Mouse (Mus musculus): Measurements from ENCODE around the gene Atn1. TPM values are rescaled to one million over a fixed set of nuclear protein-coding genes. Genes with fewer than 3 reads are reported as not detected.

The Atn1 gene
- polyA plus RNA-seq, 1 experiment from 2014 or later, result 16.8 TPM

GRCm38 (mm10) chr6:124745490-124746295, 10.6 kb downstream of the Atn1 start:
- Histone ChIP-seq H3K9ac (peak overlapping the region; percentile 85), H3K4me3 (peak overlapping the region; percentile 52), H3K36me3 (peaks cover 58% of the 10 kb centered on the region), H3K27ac (peak overlapping the region; percentile 87), H3K4me2 (replicated peaks) (peak overlapping the region; percentile 97), H3K9me3 (no peaks in the 10 kb centered on the region), H3K27me3 (replicated peaks) (no peaks in the 10 kb centered on the region), H3K4me1 (peaks cover 29% of the 10 kb centered on the region)
- ATAC-seq (ENCODE audit: low FRiP score, low read depth), result peak; percentile 81
- under 1% methylated on average over 85 of the region's 85 CpGs for WGBS

GRCm38 (mm10) chr6:124744755-124745321, 11.5 kb downstream of the Atn1 start:
- H3K4me1 ChIP-seq, result peaks cover 32% of the 10 kb centered on the region
- no peak overlapping the region for H3K27ac ChIP-seq
- peak overlapping the region; percentile 52 for H3K4me3 ChIP-seq
- H3K27me3 ChIP-seq (replicated peaks), result no peaks in the 10 kb centered on the region
- peak overlapping the region; percentile 97 for H3K4me2 ChIP-seq (replicated peaks)
- 75% methylated on average over 26 of the region's 26 CpGs for WGBS
- ATAC-seq (ENCODE audit: low FRiP score, low read depth), result no peak
- peaks cover 58% of the 10 kb centered on the region for H3K36me3 ChIP-seq
- H3K9ac ChIP-seq, result no peak overlapping the region
- H3K9me3 ChIP-seq, result no peaks in the 10 kb centered on the region

DNA sequence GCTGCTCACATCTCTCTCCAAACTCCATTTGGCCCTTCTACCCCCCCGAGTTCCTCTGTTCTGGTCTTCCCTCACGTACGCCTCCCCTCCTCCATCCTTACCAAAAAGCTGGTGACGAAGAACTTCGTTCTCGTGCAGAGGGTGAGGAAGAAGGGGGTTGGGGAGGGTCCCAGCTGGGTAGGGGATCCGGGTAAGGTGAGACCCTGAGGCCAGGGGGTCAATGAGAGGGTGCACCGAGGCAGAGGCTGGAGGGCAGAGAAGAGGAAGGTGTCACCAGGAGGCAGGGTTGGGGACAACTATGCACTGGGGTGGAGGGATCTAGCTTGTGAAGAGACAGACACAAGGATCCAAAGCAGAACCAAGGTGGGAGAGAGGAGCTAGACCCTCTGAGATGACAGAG, 12.7 kb downstream of the Atn1 start:
- Histone ChIP-seq H3K9me3 (no peaks in the 10 kb centered on the region), H3K27ac (no peak overlapping the region), H3K4me2 (replicated peaks) (no peak overlapping the region), H3K4me3 (no peak overlapping the region), H3K4me1 (peaks cover 44% of the 10 kb centered on the region), H3K36me3 (peaks cover 46% of the 10 kb centered on the region), H3K27me3 (replicated peaks) (no peaks in the 10 kb centered on the region), H3K9ac (no peak overlapping the region)
- no peak for ATAC-seq (ENCODE audit: low FRiP score, low read depth)
- 89% methylated on average over 8 of the region's 8 CpGs for WGBS

GRCm38 (mm10) chr6:124742839-124743514, 13.3 kb downstream of the Atn1 start:
- peaks cover 47% of the 10 kb centered on the region for H3K4me1 ChIP-seq
- H3K9me3 ChIP-seq, result no peaks in the 10 kb centered on the region
- peaks cover 40% of the 10 kb centered on the region for H3K36me3 ChIP-seq
- WGBS, result 88% methylated on average over 15 of the region's 15 CpGs
- no peak for ATAC-seq (ENCODE audit: low FRiP score, low read depth)
- H3K4me2 ChIP-seq (replicated peaks), result no peak overlapping the region
- no peak overlapping the region for H3K27ac ChIP-seq
- H3K27me3 ChIP-seq (replicated peaks), result no peaks in the 10 kb centered on the region
- H3K4me3 ChIP-seq, result no peak overlapping the region
- no peak overlapping the region for H3K9ac ChIP-seq

GRCm38 (mm10) chr6:124741842-124742241, 14.5 kb downstream of the Atn1 start:
- H3K4me3 ChIP-seq, result peak overlapping the region; percentile 64
- H3K4me1 ChIP-seq, result peaks cover 44% of the 10 kb centered on the region
- WGBS, result 71% methylated on average over 3 of the region's 3 CpGs

GRCm38 (mm10) chr6:124740888-124741761, 15.2 kb downstream of the Atn1 start, which contains the start of gene Grcc10:
Grcc10 (minus strand) TSS chr6:124741374.
- Histone ChIP-seq H3K9ac (peak within 1 kb of the TSS; percentile 89), H3K4me2 (replicated peaks) (peak within 1 kb of the TSS; percentile 77), H3K9me3 (no peaks in the 10 kb centered on the region), H3K4me1 (peaks cover 37% of the 10 kb centered on the region), H3K27ac (peak within 1 kb of the TSS; percentile 99), H3K27me3 (replicated peaks) (no peaks in the 10 kb centered on the region), H3K36me3 (peaks cover 25% of the 10 kb centered on the region), H3K4me3 (peak within 1 kb of the TSS; percentile 64)
- WGBS, result under 1% methylated on average over 41 of the region's 41 CpGs
- ATAC-seq (ENCODE audit: low FRiP score, low read depth), result peak; percentile 79

More at GRCm38 (mm10) chr6:124741842-124742241, 14.5 kb downstream of the Atn1 start:
- ATAC-seq (ENCODE audit: low FRiP score, low read depth), result no peak
- peaks cover 29% of the 10 kb centered on the region for H3K36me3 ChIP-seq
- no peaks in the 10 kb centered on the region for H3K9me3 ChIP-seq
- H3K9ac ChIP-seq, result peak overlapping the region; percentile 40
- H3K27ac ChIP-seq, result peak overlapping the region; percentile 99; the same call in 1 of the 2 replicates
- H3K27me3 ChIP-seq (replicated peaks), result no peaks in the 10 kb centered on the region
- H3K4me2 ChIP-seq (replicated peaks), result peak overlapping the region; percentile 77

- Histone ChIP-seq H3K4me1 (peaks cover 32% of the 10 kb centered on the region), H3K27ac (peak overlapping the region; percentile 99), H3K27me3 (replicated peaks) (no peaks in the 10 kb centered on the region), H3K4me2 (replicated peaks) (peak overlapping the region; percentile 77), H3K9me3 (no peaks in the 10 kb centered on the region), H3K9ac (peak overlapping the region; percentile 89), H3K4me3 (peak overlapping the region; percentile 64), H3K36me3 (peaks cover 25% of the 10 kb centered on the region)
- under 1% methylated on average over 29 of the region's 29 CpGs for WGBS
- peak; percentile 29 for ATAC-seq (ENCODE audit: low FRiP score, low read depth)
Observed at GRCm38 (mm10) chr6:124740211-124740887, 16.0 kb downstream of the Atn1 start.

GRCm38 (mm10) chr6:124739231-124739796, 17.0 kb downstream of the Atn1 start:
- H3K27me3 ChIP-seq (replicated peaks), result no peaks in the 10 kb centered on the region
- H3K4me1 ChIP-seq, result peaks cover 26% of the 10 kb centered on the region
- 0 out of 2 replicates have a peak overlapping the region, but pooled peaks have one; percentile 77 for H3K4me2 ChIP-seq (replicated peaks)
- peaks cover 16% of the 10 kb centered on the region for H3K36me3 ChIP-seq
- no peak for ATAC-seq (ENCODE audit: low FRiP score, low read depth)
- H3K9me3 ChIP-seq, result no peaks in the 10 kb centered on the region
- 83% methylated on average over 10 of the region's 10 CpGs for WGBS
- H3K27ac ChIP-seq, result no peak overlapping the region
- H3K9ac ChIP-seq, result no peak overlapping the region
- H3K4me3 ChIP-seq, result no peak overlapping the region

DNA sequence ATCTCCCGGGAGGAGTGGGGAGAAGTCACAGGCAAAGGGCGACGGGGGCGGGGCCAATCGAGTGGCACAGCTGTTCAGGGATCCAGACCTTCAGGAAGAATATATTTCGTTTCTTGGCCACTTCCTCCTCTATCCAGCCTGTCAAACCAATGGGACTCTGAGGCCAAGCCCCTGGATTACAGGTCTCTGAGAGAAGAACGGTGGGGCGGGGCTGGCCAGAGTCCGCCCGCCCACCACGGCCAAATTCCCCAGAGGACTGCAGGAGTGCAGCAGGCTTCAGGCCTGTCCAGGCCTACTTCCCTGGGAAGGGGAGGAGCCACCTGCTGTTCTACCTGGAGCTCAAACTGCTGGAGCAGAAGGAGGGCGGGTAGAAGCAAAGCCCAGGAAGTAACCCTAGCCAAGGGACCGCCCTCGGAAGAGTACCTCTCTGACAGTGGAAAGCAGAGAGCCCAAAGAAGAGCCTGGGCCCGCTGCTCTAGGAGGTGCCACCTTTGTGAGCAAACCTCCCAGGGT, 17.8 kb downstream of the Atn1 start, which contains the start of gene Ptpn6:
TSS of gene Ptpn6 (minus strand) at position 204 of the 513 bp plus-strand sequence.
- H3K4me2 ChIP-seq (replicated peaks), result peak within 1 kb of the TSS; percentile 77; the same call in 1 of the 2 replicates
- 26% methylated on average over 15 of the region's 15 CpGs for WGBS

GRCm38 (mm10) chr6:124737040-124737439, 19.3 kb downstream of the Atn1 start:
- Histone ChIP-seq H3K4me2 (replicated peaks) (no peak overlapping the region), H3K36me3 (no peaks in the 10 kb centered on the region), H3K9ac (no peak overlapping the region), H3K4me3 (no peak overlapping the region), H3K27me3 (replicated peaks) (no peaks in the 10 kb centered on the region), H3K4me1 (peaks cover 28% of the 10 kb centered on the region), H3K27ac (no peak overlapping the region), H3K9me3 (no peaks in the 10 kb centered on the region)
- no peak for ATAC-seq (ENCODE audit: low FRiP score, low read depth)
- 93% methylated on average over 11 of the region's 11 CpGs for WGBS

More for the DNA sequence above, 17.8 kb downstream of the Atn1 start, which contains the start of gene Ptpn6:
- Histone ChIP-seq H3K9me3 (no peaks in the 10 kb centered on the region), H3K4me3 (no peak within 1 kb of the TSS), H3K27ac (no peak within 1 kb of the TSS), H3K9ac (no peak within 1 kb of the TSS), H3K27me3 (replicated peaks) (no peaks in the 10 kb centered on the region), H3K36me3 (peaks cover 10% of the 10 kb centered on the region), H3K4me1 (peaks cover 26% of the 10 kb centered on the region)
- no peak for ATAC-seq (ENCODE audit: low FRiP score, low read depth)

Data from neural tube, embryonic 12.5 days (tissue).